Mouse (Mus musculus) CH12.LX (cell line): ENCODE measurements at regions not wholly inside any gene's neighbourhood (a gene's known extent, or its start where the extent isn't known, plus 50 kb on each side); places are given as distances from the start of the nearest gene placed in this dataset.

Source experiments
- CTCF ChIP-seq, 2 experiments: IDR thresholded peaks in 1 of 2; conservative IDR thresholded peaks in 1 of 2; 2 replicates each; pipeline ENCODE4 v1.5.1; 2011 to 2012; ENCODE audit warnings: low read depth in 2 of 2, low read length in 2 of 2, improper control_type of control experiment in 1 of 2, inconsistent platforms in 1 of 2, mild to moderate bottlenecking in 1 of 2, moderate library complexity in 1 of 2
- MAZ ChIP-seq: IDR thresholded peaks from 2 replicates; pipeline ENCODE4 v1.6.1; 2012; ENCODE audit warnings: low read depth, mild to moderate bottlenecking, inconsistent platforms, low read length, improper control_type of control experiment, moderate library complexity
- NELFE ChIP-seq: IDR thresholded peaks from 2 replicates; pipeline ENCODE4 v1.6.1; 2011; ENCODE audit warnings: low read depth, low read length, improper control_type of control experiment
- POLR2A ChIP-seq: IDR thresholded peaks from 2 replicates; pipeline ENCODE4 v1.6.1; 2011; ENCODE audit warnings: low read depth, mild to moderate bottlenecking, improper control_type of control experiment, low read length

DNA sequence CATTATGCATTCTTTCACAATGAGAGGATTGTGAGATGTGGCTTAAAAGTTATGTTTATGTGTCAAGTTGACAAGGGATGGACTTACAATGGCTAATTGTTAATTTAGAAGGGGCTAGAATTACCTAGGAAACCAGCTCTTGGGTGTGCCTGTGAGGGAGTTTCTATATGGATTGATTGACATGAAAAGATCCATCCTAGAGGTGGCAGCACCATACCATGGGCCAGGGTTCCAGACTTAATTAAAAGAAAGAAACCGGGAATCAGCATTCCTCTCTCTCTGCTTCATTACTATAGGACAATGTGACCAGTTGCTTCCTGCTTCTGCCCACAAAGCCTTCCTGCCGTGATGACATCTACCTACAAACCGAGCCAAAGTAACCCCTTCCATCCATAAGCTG lies 126.6 kb upstream of the Nlrp1b start:
- TF ChIP-seq CTCF (conservative IDR thresholded peaks at IDR 0.05 in 1 of 2, IDR thresholded peaks at IDR 0.05 in 1 of 2; ENCODE audit: low read depth in 2 of 2, low read length in 2 of 2) (peak in 1 of 2 experiments; percentile 40; a peak in 2 of 4 replicates), POLR2A (no peak), MAZ (no peak), NELFE (no peak)
